Mouse (Mus musculus) splenic B cell, adult 2 months (primary cell): Measurements from ENCODE around the gene Samd4b.
"Not testable (repeated sequence)": the region's sequence is repeated elsewhere in the genome, so short reads cannot be mapped to it uniquely, and the experiment has no call there.

Experiments
- DNase-seq: peaks from one replicate; pipeline ENCODE4 v3.0.0-alpha.2; 2011; ENCODE audit warnings: low read depth, low spot score
- H3K27me3 ChIP-seq: 2 replicates; pipeline ENCODE4 v1.6.1; 2012; ENCODE audit warnings: mild to moderate bottlenecking, low read length, moderate library complexity, mixed read lengths; ENCODE audit not compliant: control insufficient read depth, poor library complexity, insufficient read depth, severe bottlenecking
- H3K36me3 ChIP-seq: 2 replicates; pipeline ENCODE4 v1.6.1; 2012; ENCODE audit warnings: mild to moderate bottlenecking, low read length, moderate library complexity, mixed read lengths; ENCODE audit not compliant: control insufficient read depth, poor library complexity, insufficient read depth, severe bottlenecking

The Samd4b gene

GRCm38 (mm10) chr7:28597642-28598446 is at the start of gene Samd4b, which contains the start of gene Pak4:
Samd4b (minus strand) TSS chr7:28598144.
Pak4 (minus strand) TSS chr7:28598185.
- H3K27me3 ChIP-seq: no peaks in the 10 kb centered on the region
- peak; percentile 99 for DNase-seq
- H3K36me3 ChIP-seq: no peaks in the 10 kb centered on the region

DNA sequence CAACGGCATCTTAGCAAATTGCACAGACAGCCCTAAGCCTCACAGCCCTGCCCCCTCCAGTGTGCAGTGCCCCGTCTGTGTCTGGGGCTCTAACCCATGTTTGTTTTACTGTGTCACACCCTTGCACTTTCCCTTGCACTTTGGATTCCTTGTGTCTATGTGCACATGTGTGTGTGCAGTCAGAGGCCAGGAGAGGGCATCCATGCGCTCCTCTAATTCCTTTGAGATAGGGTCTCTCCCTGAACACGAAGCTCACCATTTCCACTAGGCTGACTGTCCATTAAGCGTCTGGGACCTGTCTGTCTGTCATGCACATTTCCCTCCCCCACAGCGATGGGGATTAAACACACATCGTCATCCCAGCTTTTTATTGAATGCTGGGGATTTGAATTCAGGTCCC is 49.1 kb upstream of the Samd4b start:
- DNase-seq: peak; percentile 10
- H3K27me3 ChIP-seq: no peaks in the 10 kb centered on the region
- no peaks in the 10 kb centered on the region for H3K36me3 ChIP-seq

DNA sequence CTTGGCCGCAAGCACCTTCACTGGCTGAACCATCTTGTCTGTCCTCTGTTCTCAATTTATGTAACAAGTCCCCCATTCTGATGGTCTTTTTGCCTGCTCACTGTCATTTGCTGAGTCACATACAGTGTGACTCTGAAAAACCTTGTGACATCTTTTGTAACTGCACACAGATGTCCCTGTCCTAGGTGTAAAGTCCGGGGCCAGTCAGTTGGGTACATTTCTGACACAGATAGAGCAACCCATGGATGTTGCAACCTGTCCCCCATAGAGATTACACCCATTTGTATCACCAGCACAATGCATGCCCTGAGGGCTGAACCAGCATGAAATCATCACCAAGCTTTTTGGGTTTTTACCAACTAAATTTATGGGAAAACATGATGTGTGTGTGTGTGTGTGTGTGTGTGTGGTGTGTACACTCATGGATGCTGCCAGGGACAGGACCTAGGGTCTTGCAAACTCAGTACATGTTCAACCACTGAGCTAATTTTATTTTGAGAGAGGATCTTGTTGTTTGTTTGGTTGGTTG is 48.1 kb upstream of the Samd4b start:
- H3K27me3 ChIP-seq: no peaks in the 10 kb centered on the region
- DNase-seq: no peak
- no peaks in the 10 kb centered on the region for H3K36me3 ChIP-seq

DNA sequence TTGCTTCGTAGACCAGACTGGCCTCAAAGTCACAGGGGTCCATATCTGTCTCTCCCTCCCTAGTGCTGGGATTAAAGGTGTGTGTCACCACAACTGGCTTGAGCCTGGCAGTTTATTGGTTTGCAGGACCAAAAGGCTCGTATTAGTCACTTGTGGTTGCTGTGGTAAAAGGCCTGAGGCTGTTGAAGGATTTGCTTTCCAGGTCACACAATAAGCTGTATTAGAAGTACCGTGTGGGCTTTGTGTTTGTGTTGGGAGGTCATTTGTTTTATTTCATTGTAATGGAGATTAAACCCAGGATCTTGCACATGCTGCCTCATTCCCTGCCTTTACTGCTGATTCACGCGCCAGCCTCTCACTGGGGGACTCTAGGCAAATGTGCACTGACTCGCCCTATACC is 47.4 kb upstream of the Samd4b start:
- no peak for DNase-seq

DNA sequence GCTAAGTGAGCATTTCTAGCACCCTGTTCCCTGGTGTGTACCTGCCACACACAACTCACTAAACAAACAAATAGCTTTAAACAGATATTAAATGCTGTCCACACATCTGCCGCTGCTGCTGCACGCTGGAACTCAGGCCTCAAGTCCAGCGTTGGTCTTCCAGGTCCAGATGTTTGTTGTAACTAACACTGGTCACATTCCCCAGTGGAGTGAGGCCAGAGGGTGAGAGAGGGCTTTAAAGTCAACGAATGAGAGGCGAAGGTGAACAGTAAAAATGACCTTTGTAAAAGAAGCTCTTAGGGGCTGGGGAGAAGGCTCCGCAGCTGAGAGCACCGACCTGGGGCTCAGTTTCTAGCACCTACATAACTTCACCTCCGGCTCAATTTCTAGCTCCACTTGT is 43.6 kb upstream of the Samd4b start:
- no peaks in the 10 kb centered on the region for H3K27me3 ChIP-seq
- no peak for DNase-seq
- H3K36me3 ChIP-seq: no peaks in the 10 kb centered on the region; the same call in 1 of the 2 replicates

More for the DNA sequence above, 47.4 kb upstream of the Samd4b start:
- no peaks in the 10 kb centered on the region for H3K36me3 ChIP-seq
- H3K27me3 ChIP-seq: no peaks in the 10 kb centered on the region

- Histone ChIP-seq H3K36me3 (no peaks in the 10 kb centered on the region; the same call in 1 of the 2 replicates), H3K27me3 (no peaks in the 10 kb centered on the region)
- no peak for DNase-seq
These were observed 39.6 kb upstream of the Samd4b start for GRCm38 (mm10) chr7:28637511-28637910.

DNA sequence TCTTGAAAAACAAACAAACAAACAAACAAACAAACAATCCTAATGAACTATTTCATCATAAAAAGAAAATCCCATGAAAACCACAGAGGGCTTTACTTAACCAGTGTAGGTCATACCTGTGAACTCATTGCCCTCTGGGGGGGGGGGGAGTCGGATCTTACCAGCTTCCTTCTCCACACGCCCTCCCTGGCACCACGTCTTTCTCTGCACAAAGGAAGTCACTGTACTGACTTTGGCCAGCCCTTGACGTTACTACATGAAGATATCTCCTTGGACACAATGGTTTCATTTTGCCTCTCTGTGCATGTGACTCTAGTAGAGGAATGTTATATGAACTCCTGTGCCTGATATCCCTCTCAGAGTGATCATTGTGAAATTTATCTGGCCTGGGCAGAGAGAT is 36.2 kb upstream of the Samd4b start:
- no peak for DNase-seq
- H3K36me3 ChIP-seq: no peaks in the 10 kb centered on the region
- no peaks in the 10 kb centered on the region for H3K27me3 ChIP-seq

DNA sequence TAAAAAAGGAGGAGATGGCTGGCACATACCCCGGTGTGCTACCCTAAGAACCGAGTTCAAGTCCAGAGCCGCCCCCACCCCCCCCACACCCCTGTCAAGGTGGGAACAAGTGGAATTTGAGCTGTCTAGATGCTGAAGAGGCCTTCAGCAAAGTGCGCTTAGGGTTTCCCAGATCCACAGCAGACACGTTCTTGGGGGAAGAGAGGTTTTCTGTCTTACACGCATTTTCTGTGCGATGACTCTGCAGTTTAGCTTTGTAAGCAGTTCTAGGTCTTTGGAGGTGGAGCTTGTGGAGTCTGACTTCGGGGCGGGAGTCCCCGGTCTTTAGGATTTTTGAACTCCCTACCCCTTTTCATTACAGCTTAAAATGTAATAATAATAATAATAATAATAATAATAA is 33.1 kb upstream of the Samd4b start, which contains the start of gene Acp7:
TSS of gene Acp7 (minus strand) at position 260 of the 400 bp plus-strand sequence.
- no peak for DNase-seq
- H3K36me3 ChIP-seq: no peaks in the 10 kb centered on the region
- H3K27me3 ChIP-seq: no peaks in the 10 kb centered on the region

GRCm38 (mm10) chr7:28624791-28625190 is 26.8 kb upstream of the Samd4b start:
- no peaks in the 10 kb centered on the region; the same call in 1 of the 2 replicates for H3K27me3 ChIP-seq
- H3K36me3 ChIP-seq: no peaks in the 10 kb centered on the region
- no peak for DNase-seq

DNA sequence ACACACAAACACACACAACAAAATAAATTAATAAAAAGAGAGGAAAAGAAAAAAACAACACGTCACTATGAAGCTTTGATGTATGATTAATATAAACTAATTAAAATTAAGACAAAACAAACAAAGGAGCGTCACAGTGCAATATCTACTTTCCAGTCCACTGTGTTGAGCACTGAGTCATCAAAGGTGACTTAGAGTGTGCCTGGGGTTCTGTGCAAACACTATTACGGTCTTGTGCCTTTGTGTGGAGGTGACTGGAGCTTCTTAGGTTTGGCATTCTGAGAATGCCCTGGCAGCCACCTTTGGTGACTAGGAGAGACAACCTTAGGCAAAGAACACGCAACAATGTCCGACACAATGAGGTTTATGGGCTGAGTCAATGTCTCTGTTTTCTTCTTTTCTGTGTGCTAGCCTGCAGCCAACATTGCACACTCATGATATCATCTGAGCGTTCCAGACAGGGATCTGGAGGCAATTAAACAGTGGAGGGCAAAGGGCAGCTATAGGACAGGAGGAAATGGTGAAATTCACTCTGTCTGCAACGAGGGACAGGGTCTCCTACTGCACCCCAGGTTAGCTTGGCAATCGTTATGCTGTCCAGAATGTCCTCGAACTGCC is 21.3 kb upstream of the Samd4b start:
- Histone ChIP-seq H3K36me3 (no peaks in the 10 kb centered on the region), H3K27me3 (no peaks in the 10 kb centered on the region; the same call in 1 of the 2 replicates)
- DNase-seq: no peak

- no peaks in the 10 kb centered on the region for H3K36me3 ChIP-seq
- H3K27me3 ChIP-seq: no peaks in the 10 kb centered on the region
- no peak for DNase-seq
These were observed 8.0 kb upstream of the Samd4b start for GRCm38 (mm10) chr7:28605951-28606350.

DNA sequence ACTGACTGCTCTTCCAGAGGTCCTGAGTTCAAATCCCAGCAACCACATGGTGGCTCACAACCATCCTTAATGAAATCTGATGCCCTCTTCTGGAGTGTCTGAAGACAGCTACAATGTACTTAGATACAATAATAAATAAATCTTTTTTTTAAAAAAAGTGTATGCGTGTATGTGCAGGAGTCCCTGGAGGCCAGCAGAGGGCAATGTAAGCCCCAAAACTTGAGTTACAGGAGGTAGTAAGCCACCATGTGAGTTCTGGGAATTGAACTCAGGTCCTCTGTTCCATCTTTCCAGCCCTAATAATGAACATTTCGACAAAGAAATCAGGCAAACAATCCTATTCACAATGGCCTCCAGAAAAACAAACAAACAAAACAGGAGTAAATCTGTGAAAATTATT is 5.8 kb upstream of the Samd4b start:
- H3K27me3 ChIP-seq, H3K36me3 ChIP-seq: not testable (repeated sequence)
- peak; percentile 30 for DNase-seq

DNA sequence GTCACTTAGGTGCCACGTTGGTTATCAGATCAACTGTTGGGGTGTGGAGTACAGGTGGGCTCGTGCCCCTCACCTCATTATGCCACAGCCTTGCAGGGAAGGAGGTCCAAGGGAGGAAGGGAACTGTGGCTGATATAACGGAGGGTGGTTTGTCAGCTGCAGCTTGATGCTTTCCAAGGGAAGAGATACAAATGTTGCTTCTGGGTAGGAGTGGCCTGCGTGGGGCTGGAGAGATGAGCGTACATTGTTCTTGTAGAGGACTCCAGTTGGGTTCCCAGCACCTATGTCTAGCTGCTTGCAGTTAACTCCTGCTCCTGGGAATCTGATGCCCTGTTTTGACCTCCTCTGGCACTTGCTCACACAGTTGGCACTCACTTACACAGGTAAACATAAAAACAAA is 5.2 kb upstream of the Samd4b start:
- no peaks in the 10 kb centered on the region for H3K27me3 ChIP-seq
- no peaks in the 10 kb centered on the region for H3K36me3 ChIP-seq

DNA sequence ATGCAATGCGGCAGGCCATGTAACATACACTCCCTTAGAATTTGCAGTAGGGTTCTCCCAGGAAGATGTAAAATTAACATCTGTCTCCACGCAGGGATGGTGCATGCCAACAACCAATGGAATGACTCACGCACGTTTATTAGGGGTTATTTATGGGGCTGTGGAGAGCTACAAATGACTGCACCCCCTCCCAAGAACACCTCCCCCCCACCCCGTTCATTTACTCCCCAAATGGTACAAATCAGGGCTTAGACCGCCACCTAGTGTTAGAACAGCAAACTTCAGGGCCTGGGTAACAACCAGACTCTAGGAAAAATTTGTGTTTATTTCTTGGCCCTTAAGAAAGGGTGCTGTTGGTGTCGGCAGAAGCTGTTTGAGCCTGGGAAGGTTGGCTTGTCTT is 3.7 kb upstream of the Samd4b start:
- peak; percentile 82 for DNase-seq
- no peaks in the 10 kb centered on the region for H3K27me3 ChIP-seq
- H3K36me3 ChIP-seq: no peaks in the 10 kb centered on the region

More for the DNA sequence above, 5.2 kb upstream of the Samd4b start:
- DNase-seq: no peak

DNA sequence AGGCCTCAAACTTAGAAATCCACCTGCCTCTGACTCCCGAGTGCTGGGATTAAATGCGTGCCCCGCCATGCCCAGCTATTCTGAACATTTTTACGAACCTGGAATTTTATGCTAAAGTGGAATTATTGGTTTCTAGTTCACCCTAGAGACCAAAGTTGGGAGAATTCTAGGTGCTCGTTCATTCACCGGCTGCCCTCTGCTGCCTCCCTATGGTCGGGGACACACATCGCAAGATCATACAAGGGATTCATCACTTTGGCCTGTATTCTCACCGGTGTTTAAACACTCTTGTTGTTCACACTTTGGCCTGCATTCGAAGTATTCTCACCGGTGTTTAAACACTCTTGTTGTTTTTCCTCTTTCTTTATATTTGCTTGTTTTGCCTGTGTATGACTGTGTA is 3.1 kb upstream of the Samd4b start:
- H3K27me3 ChIP-seq: no peaks in the 10 kb centered on the region
- H3K36me3 ChIP-seq: no peaks in the 10 kb centered on the region
- peak; percentile 82 for DNase-seq
